Mouse (Mus musculus) thymus, adult 2 months (tissue): ENCODE data around the gene Clpsl2.

Experiments used
- CTCF ChIP-seq: fragments of 200-500 bp; IDR thresholded peaks from 2 replicates; pipeline ENCODE4 v1.5.1; 2012; ENCODE audit warnings: mild to moderate bottlenecking, control low read depth, low read length, moderate library complexity, borderline replicate concordance; ENCODE audit not compliant: control insufficient read depth, poor library complexity, insufficient read depth; ENCODE audit errors: extremely low read depth
- POLR2A ChIP-seq: fragments of 200-500 bp; IDR thresholded peaks from 2 replicates; pipeline ENCODE4 v1.6.1; 2012; ENCODE audit warnings: mild to moderate bottlenecking, low read length, control low read depth, moderate library complexity; ENCODE audit not compliant: control insufficient read depth, poor library complexity, insufficient read depth; ENCODE audit errors: extremely low read depth

GRCm38 (mm10) chr17:28519827-28520226 lies 29.4 kb upstream of the Clpsl2 start:
- TF ChIP-seq CTCF (no peak), POLR2A (no peak)
